Mouse (Mus musculus) spleen, adult 18-20 months (tissue): ENCODE results near the gene Fam83d.

Experiments
- DNase-seq, 2 experiments: peaks; one replicate each; pipeline ENCODE4 v3.0.0; 2022; ENCODE audit warnings: mixed read lengths in 2 of 2

Gene Fam83d

GRCm38 (mm10) chr2:158746164-158746563, 21.7 kb upstream of the Fam83d start:
- DNase-seq: no peak

DNA sequence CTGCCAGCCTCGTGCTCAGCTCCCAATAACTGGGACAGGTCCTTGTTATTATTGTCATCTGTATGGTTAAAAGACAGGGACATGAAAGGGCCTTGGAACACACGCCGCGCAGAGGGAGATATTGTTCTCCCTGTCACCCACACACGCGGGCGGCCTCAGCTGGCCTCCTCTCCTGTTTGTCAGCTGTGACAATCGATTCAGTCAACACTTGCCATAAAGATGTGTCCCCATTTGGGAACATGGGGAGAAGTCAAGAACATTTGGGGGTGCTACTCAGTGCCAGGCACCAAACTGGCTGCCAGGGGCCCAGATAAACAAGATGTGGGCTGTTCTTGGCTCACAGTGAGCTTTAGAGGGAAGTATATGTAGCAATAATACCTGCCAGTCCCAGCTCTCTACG, 18.5 kb upstream of the Fam83d start:
- DNase-seq: no peak

GRCm38 (mm10) chr2:158760231-158760630, 7.7 kb upstream of the Fam83d start:
- DNase-seq: no peak

DNA sequence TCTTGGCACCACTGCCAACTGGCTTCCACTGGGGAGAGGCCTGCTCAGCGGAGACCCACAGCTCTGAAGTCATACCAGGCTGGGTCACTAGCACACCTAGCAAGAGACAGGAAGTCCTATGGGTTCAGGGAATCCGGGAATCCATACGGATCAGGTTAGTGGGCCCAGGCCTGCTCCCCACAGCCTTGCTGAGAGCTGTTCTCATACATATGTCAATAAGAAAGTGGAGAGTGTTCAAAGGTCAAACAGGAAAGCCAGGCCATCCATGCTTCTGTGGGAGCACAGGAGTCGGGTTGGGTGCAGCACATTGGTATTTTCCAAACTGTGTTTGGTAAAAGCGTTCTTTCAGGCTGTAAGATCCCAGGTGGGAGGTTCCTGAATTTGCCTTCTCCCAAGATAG, 5.6 kb upstream of the Fam83d start:
- DNase-seq: no peak

DNA sequence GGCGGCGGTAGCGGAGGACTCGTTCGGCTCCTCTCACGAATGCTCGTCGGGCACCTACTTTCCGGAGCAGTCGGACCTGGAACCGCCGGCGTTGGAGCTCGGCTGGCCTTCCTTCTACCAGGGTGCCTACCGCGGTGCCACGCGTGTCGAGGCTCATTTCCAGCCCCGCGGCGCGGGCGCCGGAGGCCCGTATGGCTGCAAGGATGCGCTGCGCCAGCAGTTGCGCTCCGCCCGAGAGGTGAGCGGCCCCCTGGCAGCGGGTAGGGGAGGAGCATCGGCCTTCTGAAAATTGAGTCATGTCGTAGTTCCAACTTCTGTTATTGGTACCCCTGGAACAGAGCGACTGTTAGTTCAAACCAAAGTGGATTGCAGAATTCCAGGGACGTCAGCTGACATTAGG, 457 bp downstream of the Fam83d start:
- DNase-seq: peak; percentile 18 to 26

- DNase-seq: no peak
Observed at GRCm38 (mm10) chr2:158768771-158769170, 878 bp downstream of the Fam83d start.

- no peak for DNase-seq
Observed at GRCm38 (mm10) chr2:158770126-158770757, 2.3 kb downstream of the Fam83d start.

DNA sequence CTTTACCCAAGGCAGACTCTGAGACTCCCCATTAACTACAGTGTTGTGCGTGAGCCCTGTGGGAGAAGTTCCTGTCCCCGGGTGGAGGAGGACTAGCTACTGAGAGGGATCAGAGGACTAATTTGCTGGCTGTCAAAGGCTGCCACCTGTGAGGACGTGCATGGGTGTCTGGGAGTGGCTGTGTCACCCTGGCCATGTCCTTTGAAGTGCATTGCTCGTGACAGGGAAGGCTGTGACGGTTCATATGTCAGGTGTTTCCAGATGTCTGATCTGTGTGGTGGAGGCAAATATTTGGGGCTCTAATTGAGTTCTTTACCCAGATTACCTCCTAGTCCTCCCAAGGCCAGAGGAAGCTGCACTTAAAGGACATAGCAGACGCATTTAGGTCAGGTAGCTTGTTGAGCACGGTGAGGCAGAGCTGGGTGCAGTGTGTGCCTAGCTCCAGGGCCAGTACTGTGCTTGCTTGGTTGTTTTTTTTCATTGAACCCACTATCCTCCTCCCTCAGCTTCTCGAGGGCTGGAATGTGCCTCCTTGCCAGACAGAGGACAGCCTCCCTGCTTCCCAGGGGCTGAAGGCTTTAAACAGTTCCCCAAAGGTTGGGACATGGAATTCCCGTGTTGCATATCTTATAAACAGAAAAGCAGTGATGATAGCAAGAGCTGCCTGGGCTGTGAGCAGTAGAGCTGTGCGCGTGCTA, 3.3 kb downstream of the Fam83d start:
- DNase-seq: no peak

DNA sequence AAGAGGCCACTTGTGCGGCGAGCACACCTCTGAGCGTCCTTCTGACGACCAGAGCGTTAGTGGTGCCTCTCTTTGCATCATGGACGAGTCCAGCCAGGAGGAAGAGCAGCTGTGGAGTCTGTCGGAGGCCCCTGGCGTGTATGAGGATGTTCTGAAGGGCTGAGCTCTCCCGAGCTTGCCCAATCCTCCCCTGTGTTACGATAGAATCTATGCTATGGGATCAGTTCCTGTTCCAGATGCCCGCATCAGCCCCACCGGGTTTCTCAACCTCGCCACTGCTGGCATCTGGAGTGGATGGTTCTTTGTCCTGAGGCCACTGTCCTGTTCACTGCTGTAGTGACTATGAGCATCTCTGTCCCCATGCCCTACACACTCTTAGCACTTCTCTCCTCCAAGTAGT, 4.9 kb downstream of the Fam83d start:
- DNase-seq: no peak

DNA sequence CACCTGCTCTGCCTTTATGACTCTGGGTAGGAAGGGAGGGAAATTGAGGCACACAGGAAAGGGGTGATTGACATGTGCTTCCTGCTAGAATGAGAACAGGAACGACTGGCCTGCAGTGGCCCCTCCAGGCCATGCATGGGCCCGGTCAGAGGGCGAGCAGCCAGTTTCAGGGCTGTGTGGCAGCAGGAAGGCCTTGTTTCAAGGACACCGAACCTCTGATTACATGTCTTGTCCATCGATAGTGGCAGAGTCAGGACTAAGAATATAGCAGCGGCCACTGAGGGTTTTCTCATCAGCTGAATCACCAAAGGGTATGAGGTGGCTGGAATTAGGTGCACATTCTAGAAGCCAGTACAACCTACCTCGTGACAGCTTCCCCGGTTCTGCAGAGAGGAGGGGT, 7.0 kb downstream of the Fam83d start:
- DNase-seq: no peak

- DNase-seq: no peak
Observed at GRCm38 (mm10) chr2:158776716-158777115, 8.8 kb downstream of the Fam83d start.

- no peak for DNase-seq
Observed at GRCm38 (mm10) chr2:158777490-158777889, 9.6 kb downstream of the Fam83d start.

DNA sequence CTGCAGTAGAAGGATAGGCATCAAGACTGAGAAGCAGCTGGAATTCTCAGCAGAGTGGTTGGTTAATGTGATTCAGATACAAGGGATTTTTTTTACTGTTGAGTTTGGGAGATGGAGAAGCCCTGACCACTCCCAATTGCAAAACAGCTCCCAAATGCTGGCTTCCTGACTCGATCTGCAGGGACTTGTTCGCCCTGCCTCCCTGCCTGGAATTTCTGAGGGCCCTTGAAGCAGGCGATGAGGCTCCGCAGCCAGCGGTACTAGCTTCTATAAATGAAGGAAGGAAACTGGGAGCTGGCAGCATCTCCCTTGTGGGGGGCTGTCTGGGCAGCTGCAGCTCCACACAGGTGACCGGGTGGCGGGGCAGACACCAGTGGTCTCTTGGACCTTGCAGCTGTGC, 10.5 kb downstream of the Fam83d start:
- DNase-seq: no peak

DNA sequence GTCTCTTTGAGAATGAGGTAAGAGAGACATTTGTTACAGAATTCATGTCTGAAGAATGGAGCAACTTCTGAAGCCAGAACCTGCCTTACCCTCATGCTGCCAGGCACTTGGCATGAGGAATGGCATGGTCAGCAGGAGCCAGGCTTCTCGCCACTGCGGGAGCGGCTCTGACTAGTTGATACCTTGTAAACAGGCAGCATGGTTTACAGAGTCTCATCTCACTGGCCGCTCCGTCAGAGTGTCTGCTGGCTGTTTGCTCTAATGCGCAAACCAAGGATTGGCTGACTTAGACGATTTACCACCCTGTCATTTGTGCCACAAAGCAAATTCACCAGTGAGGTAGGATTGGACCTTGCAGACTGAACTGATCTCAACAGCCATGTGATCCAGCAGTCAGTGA, 13.2 kb downstream of the Fam83d start:
- DNase-seq: no peak

DNA sequence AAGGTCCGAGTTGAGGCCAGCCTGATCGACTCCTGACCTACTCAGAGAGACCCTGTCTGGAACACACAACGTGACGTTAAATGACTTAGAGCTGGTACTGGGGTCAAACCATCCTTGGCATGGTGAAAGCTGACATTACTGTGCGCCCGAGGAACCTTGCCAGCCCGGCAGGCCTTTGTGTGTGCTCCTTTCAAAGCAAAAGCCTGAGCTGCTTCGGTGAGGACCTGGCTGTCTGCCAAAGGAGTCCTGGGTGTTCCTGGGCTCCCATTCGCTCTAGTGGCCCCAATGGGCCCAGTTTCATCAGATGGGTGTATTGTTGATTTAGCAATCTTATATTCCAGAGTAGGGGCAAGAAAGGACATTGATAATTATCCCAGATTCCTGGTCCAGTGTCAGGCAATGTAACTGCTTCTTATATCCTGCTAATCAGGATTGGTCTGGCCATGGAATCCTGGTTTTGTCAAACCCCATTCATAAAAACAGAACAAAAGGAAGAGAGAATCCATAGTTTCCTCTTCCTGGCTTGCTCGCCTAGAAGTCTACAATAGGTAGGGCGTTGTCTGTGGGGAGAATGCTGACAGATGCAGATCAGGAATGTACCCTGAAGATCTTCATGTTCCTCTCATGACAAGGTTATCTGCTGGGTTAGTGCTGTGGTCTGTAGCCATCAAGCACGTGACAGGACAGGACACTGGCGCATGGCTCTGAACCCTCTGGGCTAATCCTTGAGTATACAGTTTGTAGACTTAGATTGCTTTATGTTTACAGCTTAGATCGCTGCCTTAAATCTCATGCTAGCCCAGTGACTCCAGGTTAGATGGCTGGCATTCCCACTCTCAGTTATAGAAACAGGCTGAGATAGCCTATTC, 19.3 kb downstream of the Fam83d start:
- no peak for DNase-seq

DNA sequence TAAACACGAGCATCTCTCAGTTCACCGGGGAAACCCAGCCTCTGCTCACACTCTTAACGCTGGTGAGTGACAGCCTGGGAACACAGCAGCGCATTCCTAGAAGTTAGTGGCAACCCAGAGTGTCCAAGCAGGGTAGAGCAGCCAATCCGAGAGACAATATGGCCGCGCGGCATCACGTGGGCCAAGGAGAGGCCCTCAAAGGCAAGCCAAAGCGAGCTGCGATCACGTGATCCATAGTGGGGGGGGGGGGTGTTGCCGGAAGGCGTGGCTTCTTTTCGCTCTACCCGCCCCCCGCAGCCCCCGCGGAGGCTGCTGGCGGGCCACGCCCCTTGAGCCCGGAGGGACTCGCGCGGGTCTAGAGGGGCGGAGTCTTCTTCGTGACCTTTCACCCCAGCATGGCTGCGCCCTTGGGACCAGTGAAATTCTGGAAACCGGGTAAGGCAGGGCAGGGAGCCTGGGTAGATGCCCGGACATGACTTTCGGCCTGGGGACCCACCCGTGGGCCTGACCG, 26.7 kb downstream of the Fam83d start, which contains the start of gene Dhx35:
Dhx35 (plus strand) TSS at position 314 of the 511 bp plus-strand sequence.
- DNase-seq: peak; percentile 88 to 94

DNA sequence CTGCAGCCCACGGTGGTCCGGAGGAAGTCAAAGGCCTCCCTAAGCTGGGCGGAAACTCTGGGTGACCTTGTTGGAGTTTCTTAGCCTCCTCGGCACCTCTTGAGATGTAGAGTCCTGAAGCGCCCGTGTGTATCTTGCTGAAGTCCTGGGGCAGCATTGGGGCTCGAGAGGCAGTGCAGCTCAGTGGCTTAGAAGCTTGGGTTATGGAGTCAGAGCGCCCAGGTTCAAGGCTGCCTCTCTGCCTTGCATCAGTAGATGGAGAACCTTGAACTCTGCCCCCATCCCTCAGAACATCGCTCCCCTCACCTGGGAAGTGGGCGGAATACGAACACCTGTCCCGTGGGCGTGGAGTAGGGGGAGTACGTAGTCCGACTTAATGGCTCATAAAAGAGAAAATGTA, 27.1 kb downstream of the Fam83d start:
- no peak for DNase-seq

DNA sequence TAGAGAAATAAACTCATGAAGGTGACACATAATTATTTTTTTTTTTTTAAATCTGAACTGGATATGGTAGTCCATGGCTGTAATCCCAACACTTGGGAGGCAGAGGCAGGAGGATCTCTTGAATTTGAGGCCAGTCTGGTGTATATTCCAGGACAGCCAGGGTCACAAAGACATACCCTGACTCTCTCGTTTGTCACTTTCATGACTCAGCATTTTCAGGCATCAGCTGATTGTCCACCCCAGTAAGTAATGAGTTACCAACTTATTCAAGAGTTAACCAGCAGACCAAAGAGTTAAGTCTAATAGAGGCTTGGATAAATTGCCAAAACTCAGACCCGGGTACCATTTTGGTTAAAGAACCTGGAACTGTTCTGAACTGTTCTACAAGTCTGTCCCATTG, 28.0 kb downstream of the Fam83d start:
- DNase-seq: no peak

DNA sequence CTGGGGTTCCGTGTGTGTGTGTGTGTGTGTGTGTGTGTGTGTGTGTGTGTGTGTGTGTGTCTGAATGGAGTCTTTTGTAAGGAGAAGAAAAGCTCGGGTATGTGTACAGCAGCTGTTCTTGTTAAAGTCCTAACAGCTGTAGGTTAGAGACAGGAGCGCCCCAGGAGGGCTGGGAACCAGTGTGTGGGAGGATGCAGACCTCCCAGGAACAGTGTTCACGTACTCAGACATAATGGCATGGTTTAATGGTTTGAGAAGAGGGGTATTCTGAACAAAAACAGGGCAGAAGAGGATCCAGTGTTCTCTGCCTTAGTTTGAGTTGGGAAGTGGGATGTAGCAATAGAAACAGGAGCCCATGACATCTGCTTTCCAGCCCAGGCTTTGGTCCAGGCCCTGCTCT, 31.4 kb downstream of the Fam83d start:
- DNase-seq: no peak

DNA sequence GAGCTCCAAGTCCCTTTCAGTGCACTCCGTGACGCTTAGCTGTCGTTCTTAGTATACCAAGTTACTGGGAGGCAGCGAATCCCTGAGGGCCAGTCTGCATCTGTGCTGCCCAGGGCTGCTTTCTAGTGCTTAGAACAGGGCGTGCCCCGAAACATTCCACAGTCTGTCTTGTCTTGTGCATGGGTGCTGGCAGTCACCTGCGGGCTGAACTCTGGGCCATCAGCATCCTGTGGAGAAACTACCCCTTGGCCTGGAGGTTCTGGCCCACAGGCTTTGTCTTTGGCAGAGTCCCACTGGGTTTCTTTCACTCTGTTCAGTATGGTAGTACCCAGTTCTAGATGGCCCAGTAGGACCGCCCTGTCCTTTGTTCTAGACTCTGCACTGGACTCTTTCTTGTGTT, 32.9 kb downstream of the Fam83d start:
- DNase-seq: no peak

DNA sequence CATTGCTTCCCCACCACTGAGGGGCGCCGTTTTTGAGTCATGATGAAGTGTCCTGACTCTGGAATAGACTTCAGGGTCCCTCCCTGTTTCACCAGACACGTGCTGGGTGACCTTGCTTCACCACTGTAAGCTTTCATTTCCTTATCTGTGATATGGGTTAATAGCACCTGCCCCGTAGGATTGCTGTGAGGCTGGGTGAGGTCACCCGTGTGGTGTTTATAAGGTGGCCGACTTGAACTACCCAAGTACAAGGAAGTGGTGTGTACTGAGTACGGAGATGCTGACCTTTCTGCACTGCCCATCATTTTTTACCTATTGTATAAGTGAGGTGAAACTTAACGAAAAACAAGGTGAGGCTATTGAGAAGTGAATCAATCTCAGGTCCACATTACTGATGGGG, 35.7 kb downstream of the Fam83d start:
- DNase-seq: no peak

- no peak for DNase-seq
Observed at GRCm38 (mm10) chr2:158815686-158816085, 47.8 kb downstream of the Fam83d start.

GRCm38 (mm10) chr2:158816239-158816638, 48.3 kb downstream of the Fam83d start:
- DNase-seq: no peak

- no peak for DNase-seq
Observed at GRCm38 (mm10) chr2:158817708-158818107, 49.8 kb downstream of the Fam83d start.
